Mouse (Mus musculus) left cerebral cortex, adult 2 months (tissue): Measurements from ENCODE around the gene Tgfb2. TPM values are rescaled to one million over a fixed set of nuclear protein-coding genes. Genes with fewer than 3 reads are reported as not detected.

Experiments used
- DNase-seq, 2 experiments: peaks; one replicate each; pipeline ENCODE4 v3.0.0; 2021 to 2022; ENCODE audit warnings: low spot score in 2 of 2, mixed read lengths in 1 of 2; ENCODE audit errors: extremely low spot score in 1 of 2
- H3K27ac ChIP-seq: fragments of 200-600 bp; 2 replicates; pipeline ENCODE4 v1.8.1; 2022
- H3K4me3 ChIP-seq: fragments of 200-600 bp; 2 replicates; pipeline ENCODE4 v1.8.1; 2022
- CTCF ChIP-seq: fragments of 200-600 bp; IDR thresholded peaks from 2 replicates; pipeline ENCODE4 v1.8.1; 2022; ENCODE audit warnings: antibody characterized with exemption, mild to moderate bottlenecking, moderate library complexity
- intact Hi-C: fragments of 180-260 bp; cut with DNase I; formaldehyde crosslinking; loops from one replicate; pipeline ENCODE4 v1.15.1; 2025
- total RNA-seq, 2 experiments: library from RNA; stranded (reverse); gene quantifications; 2 replicates each; pipeline ENCODE4 v1.2.3; 2021

The Tgfb2 gene
- total RNA-seq, 2 experiments from 2014 or later = 6.0 to 7.4 TPM

DNA sequence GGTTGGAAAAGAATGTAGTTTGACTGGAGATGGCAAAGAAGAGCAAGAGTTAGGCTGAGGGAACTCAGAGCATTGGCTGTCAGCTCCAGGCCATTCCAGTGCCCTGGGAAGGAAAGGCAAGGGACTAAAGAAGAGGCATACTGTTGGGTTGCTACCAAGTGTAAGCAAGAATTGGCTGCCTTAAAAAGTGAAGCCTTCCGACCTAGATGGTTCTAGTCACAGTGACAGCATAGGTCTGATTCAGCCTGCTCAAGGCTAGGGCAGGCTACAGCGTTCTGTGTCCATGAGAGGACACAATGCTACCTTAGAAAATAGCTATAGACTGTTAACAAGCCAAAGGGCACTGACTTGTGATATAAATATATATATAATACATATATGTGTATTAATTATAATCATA, 117.6 kb downstream of the Tgfb2 start:
- no peak for TF ChIP-seq CTCF
- Histone ChIP-seq H3K27ac (no peak overlapping the region), H3K4me3 (no peak overlapping the region)
- intact Hi-C loops = no loop called here
- DNase-seq = no peak

GRCm38 (mm10) chr1:186587065-186587804, 118.6 kb downstream of the Tgfb2 start:
- intact Hi-C loops = no loop called here
- Histone ChIP-seq H3K27ac (no peak overlapping the region), H3K4me3 (no peak overlapping the region)
- no peak for TF ChIP-seq CTCF
- DNase-seq = peak in 1 of 2 experiments; percentile 9

- Histone ChIP-seq H3K27ac (no peak overlapping the region), H3K4me3 (no peak overlapping the region)
- intact Hi-C loops = no loop called here
- no peak for TF ChIP-seq CTCF
- no peak for DNase-seq
Measured at GRCm38 (mm10) chr1:186585571-186586164, 120.1 kb downstream of the Tgfb2 start.

GRCm38 (mm10) chr1:186583933-186584332, 121.9 kb downstream of the Tgfb2 start:
- DNase-seq = no peak
- TF ChIP-seq CTCF = no peak
- intact Hi-C loops = no loop called here
- Histone ChIP-seq H3K27ac (no peak overlapping the region), H3K4me3 (no peak overlapping the region)

- Histone ChIP-seq H3K4me3 (no peak overlapping the region), H3K27ac (no peak overlapping the region)
- no peak for TF ChIP-seq CTCF
- DNase-seq = no peak
- intact Hi-C loops = no loop called here
Measured at GRCm38 (mm10) chr1:186582113-186582512, 123.7 kb downstream of the Tgfb2 start.

- H3K27ac ChIP-seq = no peak overlapping the region
- no peak overlapping the region for H3K4me3 ChIP-seq
- DNase-seq = no peak
- TF ChIP-seq CTCF = no peak
- intact Hi-C loops = no loop called here
Measured at GRCm38 (mm10) chr1:186581666-186582065, 124.1 kb downstream of the Tgfb2 start.

- intact Hi-C loops = no loop called here
- no peak for DNase-seq
- H3K27ac ChIP-seq = no peak overlapping the region
- no peak overlapping the region for H3K4me3 ChIP-seq
- TF ChIP-seq CTCF = no peak
Measured at GRCm38 (mm10) chr1:186581114-186581513, 124.7 kb downstream of the Tgfb2 start.

DNA sequence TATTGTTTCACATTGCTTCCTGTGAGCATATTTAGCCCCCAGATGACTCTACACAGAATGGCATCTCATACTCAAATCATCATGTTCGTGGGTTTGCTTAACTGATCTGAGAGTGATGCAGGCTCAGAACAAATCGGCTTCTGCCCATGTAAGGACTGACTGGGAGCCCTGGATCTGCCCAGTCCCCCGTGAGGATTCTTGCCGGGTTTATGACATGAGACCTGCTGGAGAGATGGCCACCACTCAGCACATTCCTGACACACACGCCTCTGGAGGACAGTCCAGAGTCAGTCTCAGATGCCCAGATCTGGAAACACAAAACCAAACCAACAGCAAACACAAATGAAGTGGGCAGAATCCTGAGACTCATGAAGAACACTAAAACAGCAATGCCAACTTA, 128.5 kb downstream of the Tgfb2 start:
- intact Hi-C loops = no loop called here
- no peak for DNase-seq
- Histone ChIP-seq H3K4me3 (no peak overlapping the region), H3K27ac (no peak overlapping the region)
- no peak for TF ChIP-seq CTCF

DNA sequence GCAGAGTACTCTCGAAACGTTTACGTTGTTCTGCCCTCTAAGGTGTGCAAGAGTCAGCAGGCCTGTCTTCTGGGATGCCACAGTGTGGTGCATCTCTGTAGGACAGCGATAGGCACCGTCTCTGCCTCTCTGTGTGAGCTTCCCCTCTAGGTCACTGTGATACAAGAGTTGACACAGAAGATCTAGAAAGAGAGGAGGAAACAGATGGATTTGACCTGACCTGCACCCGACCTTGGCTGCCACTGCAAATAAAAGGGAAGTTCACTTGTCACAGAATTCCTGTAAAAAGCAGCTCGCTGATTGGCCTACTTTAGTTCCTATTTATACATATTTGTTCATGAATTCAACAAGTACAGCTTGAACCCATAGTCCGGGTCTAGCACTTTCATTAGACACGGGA, 130.2 kb downstream of the Tgfb2 start:
- Histone ChIP-seq H3K4me3 (no peak overlapping the region), H3K27ac (no peak overlapping the region)
- TF ChIP-seq CTCF = no peak
- intact Hi-C loops = no loop called here
- DNase-seq = no peak

- intact Hi-C loops = no loop called here
- TF ChIP-seq CTCF = no peak
- no peak overlapping the region for H3K27ac ChIP-seq
Measured at GRCm38 (mm10) chr1:186575074-186575473, 130.7 kb downstream of the Tgfb2 start.

More at GRCm38 (mm10) chr1:186575074-186575473, 130.7 kb downstream of the Tgfb2 start:
- no peak overlapping the region for H3K4me3 ChIP-seq
- no peak for DNase-seq

Other genes with a start within 250 kb of the Tgfb2 start
- 10 to 100 TPM; 13.1 to 15.8 TPM for gene Rrp15, start 43.4 kb upstream of the Tgfb2 start, total RNA-seq